Mouse (Mus musculus) ovary, postnatal 36 days (tissue): Measurements from ENCODE around the gene Hsf4.

ENCODE experiments used
- DNase-seq: peaks from one replicate; pipeline ENCODE4 v3.0.0; 2022; ENCODE audit warnings: low spot score, mixed read lengths

Gene Hsf4

DNA sequence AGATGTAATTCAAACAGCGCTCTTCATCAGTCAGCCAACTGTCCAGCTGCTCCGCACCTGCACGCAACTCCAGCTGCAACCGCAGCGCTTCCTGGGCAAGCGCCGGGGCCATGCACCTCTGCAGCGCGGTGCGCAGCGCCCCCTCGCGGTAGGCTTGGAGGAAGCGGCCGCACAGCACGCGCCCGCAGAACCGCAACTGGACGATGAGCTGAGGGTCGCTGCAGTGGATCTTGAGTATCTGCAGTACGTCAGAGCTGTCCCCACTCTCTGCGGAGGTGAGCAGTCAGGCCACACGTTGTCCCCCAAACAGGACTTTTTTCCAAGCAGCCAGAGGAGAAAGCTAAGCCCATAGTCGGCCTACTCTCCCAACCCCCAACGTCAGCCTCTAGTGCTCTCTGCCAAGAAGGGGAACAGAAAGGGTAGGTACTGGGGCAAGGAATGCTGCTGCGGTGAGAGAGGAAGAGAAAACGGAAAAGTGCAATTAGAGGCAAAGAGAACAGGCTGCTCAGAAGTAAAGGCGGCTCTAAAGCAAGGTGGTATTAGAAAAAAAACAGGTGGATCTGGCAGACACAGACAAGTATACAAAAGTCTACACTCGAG, 9.8 kb upstream of the Hsf4 start:
- DNase-seq = peak; percentile 78

DNA sequence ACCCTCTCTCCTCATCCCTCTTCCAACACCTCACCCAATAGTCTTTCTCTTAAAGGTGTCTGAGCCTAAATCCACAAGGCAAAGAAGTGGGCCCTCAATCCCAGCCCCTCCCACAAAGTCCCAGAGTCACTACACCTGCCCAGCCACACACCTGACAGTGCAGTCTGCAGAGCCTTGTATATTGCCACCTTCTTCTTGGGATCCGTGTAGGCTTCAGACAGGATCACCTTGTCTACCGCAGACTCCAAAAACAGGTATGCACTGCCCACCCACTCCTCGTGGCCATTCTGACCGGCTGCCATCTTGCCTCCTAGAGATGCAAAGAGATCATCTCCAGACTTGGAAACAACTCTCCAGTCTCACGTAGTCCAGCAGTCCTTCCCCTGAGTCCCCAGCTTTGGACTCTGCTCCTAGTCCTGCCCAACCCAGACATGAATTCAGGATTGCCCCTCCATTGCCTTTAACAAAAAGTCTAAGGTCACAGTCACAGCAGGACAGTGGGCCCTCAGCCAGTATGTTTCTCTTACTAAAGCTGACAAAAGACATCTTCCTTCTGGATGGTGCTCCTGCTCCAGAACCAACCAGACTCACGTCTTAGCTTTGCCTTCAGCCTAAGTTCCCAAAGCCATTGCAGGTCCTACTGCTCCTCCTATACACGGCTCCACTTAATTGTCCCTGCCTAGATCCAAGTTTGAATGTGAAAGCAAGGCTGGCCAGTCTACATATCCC, 9.1 kb upstream of the Hsf4 start:
- no peak for DNase-seq

DNA sequence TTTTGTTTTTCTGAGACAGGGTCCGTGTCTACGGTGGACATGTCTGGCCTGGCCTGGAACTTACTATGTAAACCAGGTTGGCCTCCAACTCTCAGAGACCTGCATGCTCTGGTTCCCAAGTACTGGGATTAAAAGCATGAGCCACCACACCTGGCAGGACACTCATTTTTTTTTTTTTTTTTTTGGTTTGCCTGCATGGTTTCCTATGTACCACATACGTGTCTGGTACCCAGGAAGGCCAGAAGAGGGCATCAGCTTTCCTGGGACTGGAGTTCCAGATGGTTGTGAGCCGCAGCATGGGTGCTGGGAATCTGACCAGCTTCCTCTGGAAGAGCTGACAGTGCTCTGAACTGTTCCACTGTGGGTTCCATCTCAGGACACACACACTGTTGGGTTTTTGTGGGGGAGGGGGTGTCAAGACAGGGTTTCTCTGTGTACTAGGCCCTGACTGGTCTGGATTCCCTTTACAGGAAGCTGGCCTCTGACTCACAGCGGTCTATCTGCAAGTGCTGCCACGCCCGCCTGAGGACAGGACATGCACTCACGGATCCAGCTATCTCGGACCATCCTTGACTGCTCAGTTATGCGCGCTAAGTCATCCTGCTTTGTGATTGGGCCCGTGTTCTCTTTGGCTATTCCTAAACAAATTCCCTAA, 8.1 kb upstream of the Hsf4 start:
- DNase-seq = no peak

DNA sequence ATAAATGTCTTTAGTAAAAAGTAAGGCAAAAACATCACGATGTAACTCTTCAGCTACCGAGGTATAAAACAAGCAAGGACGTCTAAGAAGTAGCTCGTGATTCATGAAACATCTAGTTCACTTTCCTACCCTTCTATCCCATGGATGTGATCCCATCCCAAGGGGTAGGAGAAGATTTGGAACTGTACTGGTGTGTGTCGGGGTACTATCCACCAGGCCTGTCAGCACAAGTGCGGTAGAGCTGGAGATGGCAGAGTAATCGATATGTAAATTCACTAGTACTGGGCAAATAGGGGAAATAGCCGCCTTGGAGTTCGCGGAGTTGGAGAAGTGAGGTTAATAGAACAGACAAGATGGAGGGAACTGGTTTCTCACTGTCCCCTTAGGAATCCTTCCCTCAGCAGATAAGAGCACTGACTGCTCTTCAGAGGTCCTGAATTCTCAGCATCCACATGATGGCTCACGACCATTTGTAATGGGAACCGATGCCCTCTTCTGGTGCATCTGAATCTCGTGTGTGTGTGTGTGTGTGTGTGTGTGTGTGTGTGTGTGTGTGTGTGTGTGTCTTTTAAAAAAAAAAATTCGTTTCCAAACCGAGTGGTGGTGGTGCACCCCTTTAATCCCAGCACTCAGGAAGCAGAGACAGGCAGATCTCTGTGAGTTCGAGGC, 6.2 kb upstream of the Hsf4 start:
- no peak for DNase-seq

DNA sequence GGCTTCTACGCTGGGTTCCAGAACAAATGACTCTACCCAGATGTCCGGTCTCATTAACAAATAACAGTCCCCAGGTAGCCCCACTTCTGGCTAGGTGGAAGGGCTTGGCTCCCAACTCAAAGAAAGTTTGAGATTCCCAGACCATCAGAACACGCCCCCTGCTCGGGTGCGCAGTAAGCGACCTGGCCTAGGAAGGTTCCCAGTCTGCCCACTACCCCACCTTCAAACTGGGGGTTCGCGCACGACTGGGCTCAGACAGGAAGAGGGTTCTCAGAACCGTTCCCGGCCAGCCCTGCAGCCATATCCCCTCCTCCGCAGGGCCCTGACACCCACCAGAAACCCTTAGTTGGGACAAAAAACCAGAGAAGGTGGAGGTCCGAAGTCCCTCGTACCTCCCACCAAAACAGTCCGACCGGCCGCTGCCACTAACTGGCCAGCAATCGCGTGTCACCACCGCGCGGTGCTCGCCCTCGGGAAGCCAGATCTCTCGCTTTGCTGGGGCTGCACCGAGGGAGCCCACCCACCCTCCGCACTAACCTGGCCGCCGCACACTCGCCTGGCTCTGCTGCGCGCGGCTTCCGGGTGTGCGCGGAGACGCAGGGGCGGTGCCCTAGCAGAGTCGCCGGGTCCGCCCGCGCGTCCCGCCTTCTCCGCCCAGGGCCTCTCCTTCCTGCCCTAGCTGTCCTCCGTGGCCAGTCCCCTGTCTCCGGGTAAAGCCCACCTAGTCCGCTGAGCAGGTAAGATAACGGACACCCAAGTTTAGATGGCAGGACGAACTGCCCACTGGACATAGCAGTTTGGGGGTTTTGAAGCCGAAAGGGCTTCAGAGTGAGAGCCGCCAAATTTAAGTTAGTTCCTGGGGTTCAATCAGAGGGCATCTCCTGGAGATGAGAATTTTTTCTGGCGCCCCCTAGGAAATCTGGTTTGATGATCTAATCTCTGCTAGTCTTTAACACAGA, 5.3 kb upstream of the Hsf4 start, which contains the start of the genes Tradd and Fbxl8:
Gene Tradd, minus strand, starts transcription at position 586 of the 959 bp plus-strand sequence.
Gene Fbxl8, plus strand, starts transcription at position 625 of the 959 bp plus-strand sequence.
- peak; percentile 80 for DNase-seq

DNA sequence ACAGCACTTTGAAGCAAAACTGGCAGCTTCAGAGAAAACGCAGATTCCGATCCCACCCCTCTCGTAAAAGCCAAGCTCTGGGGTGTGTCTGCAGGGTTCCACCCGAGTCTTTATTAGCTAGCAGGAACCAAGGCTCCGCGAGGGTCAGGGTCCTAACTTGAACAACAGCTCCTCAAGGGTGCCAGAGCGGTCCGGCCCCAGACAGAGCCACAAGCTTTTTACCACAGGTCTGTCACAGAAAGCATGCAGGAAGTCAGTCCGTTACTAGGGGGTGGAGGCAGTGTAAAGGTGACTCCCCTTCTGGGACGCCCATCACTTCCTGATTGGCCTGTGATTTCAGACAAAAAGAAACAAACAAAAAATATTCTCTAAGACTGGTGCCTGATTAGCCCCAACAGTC, 4.5 kb upstream of the Hsf4 start:
- DNase-seq = no peak

DNA sequence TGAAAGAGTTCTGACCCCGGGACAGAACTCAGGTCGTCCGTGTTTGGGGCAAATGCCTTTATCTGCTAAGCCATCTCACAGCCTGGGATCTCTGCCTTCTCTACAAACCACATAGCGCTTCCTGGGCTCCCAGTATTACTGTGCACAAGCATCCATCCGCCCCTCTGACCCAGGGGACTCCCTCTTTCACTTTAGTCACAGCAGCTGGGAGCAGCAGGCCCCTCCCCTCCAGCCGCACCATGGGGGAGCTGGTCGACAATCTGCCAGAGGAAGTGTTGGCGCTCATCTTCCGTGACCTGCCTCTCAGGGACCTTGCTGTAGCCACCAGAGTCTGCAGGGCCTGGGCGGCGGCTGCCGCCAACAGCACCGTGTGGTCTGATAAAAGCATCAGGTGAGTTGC, 2.8 kb upstream of the Hsf4 start:
- DNase-seq = no peak

DNA sequence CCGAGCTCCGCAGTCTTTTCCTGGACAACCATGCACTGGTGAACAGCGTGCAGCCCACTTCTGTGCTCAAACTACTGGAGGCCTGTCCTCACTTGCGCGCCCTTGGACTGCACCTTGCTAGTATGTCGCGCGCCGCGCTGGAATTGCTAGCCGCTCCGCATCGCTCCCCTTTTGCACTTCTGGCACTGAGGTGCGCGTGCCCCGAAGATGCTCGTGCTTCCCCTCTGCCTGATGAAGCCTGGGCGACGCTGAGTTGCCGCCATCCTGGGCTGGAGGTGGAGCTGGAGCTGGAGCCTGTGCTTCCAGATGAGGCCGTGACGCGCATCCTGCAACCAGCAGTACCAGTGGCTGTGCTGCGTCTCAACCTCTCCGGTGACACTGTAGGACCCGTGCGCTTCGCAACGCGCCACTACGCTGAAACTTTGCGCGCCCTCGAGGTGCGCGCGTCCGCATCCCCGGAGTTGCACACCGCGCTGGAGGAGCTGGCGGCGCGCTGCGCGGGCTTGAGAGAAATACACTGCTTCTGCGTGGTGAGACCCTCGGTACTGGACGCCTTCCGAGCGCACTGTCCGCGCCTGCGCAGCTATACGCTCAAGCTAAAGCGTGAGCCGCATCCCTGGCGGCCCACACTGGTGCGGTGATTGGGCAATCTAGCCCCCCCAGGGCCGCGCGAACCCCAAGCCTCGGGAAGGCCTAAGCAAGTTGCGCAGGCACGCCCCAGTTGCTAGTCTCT, 1.1 kb upstream of the Hsf4 start:
- DNase-seq = no peak

DNA sequence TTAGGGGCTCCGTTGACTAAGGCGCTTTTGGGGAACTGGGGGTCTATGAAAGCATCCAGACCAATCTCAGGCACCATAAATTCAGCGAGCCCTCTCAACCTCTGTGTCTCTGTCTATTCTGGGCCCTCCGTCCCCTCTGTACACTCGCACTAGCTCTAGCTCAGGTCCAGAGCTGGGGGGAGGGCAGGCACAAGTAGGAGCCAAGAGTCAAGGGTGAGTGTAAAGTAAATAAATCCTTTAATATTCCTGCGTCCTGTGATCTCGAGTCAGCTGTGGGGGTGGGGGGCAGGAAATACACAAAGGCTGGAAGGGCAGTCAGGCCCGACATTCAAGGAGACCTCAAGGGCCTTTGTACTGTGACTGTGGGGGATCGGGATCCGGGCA, 534 bp upstream of the Hsf4 start:
- no peak for DNase-seq

DNA sequence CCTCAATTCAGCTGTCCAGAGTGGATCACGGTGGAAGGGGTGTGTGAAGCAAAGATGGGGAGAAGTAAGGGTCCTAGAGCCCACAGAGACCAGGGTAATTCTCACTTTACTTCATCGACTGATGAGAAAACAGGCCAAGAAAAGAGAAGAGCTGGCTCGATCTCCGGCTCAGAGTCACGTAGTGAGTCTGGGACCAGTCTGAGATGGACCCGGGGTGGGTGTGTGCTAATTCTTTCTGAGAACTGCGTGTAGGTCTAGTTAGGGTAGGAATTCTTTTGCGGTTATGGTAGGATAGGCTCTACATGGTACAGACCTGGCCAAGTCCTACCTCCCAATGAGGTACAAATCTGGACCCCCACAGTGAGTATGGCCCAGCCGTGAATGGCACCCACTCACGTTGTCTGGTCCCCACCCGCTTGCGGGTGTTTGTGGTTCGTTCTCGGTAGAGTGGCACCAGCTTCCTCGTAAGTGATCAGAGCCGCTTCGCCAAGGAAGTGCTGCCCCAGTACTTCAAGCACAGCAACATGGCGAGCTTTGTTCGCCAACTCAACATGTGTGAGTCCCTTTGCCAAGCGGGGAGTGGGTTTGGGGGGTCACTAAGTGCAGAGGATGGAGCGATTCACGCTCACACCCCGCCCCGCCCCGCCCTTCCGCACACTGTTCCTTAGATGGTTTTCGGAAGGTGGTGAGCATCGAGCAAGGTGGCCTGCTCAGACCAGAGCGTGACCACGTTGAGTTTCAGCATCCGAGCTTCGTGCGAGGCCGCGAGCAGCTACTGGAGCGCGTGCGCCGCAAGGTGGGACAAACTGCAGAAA, 707 bp downstream of the Hsf4 start:
- no peak for DNase-seq

DNA sequence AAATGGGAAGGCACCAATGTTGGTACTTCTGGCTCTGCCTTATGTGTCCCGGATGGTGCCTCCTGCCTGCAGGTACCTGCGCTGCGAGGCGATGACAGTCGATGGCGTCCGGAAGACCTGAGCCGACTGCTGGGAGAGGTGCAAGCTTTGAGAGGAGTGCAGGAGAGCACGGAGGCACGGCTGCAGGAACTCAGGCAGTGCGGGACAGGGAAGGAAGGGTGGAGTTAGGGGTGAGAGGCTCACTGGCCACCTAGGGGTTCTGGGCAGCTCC, 1.2 kb downstream of the Hsf4 start:
- no peak for DNase-seq

DNA sequence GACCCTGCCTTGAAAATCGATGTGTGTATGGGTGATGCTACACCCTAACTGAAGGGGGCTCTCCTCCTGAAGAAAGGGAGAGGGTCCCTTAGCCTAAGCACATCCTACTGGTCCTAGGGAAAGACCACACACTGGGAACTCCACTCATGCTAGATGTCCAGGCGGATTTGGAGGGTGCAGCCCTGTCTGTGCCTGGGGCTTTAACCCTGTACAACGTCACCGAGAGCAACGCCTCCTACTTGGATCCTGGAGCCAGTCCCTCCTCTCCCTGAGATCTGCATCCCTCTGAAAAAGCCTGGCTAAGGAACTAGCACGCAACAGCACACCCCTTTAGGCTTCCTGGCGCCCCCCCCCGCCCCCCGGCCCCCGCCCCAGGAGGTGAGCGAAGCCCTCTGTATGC, 5.8 kb downstream of the Hsf4 start:
- DNase-seq = no peak

DNA sequence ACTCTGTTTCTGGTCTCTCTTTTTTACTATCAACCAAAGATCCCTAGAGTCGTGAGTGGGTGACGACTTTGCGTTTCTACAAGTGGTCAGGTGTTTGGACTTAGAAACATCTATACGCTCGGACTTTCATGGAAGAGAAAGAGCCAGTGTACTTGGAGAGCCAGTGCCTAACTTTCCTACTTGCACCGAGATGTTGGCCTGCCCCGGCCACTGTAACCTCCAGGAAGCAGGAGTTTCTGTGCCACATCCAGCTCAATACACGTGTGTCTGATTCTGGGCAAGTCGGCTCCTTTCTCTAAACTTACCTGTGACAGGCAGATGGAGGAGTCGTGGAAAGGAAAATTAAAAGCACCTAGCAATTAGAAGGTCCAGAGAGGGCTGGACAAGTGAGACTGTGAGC, 6.2 kb downstream of the Hsf4 start, which contains the start of gene Nol3:
Gene Nol3, plus strand, starts transcription at position 301 of the 400 bp plus-strand sequence.
- DNase-seq = no peak

DNA sequence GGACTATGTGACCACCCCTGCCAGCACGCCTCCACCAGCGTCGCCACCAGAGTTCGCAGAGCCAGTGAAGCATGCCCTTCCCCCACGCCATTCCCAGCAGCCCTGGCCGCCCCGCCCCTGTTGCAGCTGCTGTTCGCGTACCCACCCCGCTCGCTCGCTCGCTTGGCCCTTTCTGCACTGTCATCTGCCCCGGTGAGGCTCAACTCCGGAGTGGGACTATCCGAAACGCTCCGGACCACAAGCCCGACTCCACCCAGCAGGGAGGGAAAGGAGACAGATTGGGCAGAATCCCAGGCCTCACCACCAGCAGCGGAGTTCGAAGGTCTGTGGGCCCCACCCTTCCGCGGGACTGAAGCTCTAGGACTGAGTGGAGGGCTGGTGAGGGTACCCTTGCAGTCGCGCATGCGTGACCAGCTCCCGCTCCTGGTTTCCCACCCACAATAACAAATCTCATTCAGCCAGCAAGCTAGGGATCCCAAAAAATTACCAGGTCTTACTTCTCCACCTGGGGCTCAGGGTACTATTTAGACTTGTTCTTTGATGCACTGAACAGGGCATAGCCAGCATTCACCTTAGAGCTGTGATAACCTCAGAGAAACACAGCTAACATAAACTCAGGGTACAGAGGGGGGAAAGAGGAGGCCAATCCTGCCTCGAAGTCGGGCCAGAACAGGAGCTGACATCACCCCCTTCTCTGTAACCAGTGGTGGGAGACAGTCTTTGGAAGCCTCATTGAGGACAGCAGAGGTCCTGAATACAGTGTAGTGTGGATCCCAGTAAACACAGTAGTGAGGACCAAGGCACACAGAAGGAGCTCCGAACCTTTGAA, 6.9 kb downstream of the Hsf4 start:
- DNase-seq = peak; percentile 52

DNA sequence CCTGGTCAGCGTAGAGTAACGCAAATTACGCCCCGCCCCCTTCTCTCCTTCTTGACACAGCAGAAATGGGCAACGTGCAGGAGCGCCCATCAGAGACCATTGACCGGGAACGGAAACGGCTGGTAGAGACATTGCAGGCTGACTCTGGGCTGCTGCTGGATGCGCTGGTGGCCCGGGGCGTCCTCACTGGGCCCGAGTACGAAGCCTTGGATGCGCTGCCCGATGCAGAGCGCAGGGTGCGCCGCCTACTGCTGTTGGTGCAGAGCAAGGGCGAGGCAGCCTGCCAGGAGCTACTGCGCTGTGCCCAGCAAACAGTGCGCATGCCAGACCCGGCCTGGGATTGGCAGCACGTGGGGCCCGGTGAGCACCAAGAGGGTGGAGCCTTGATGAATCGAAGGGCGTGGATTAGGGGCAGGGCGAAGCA, 9.3 kb downstream of the Hsf4 start:
- peak; percentile 84 for DNase-seq

DNA sequence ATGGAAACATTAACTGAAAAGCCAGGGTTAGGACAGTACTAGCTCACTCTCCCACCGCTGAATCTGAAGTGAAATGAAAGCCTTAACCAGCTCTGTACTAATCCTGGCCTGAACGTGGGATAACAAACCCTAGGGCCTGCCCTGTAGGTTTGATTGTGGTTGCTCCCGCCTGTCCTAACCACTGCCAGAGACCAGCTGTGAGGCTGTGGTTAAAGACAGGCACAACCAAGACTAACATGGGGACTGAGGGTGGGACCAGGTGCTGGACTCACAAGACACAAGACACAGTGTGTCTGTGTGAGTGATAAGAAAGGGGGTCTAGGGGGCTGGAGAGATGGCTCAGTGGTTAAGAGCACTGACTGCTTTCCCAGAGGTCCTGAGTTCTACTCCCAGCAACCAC, 11.0 kb downstream of the Hsf4 start:
- DNase-seq = no peak

DNA sequence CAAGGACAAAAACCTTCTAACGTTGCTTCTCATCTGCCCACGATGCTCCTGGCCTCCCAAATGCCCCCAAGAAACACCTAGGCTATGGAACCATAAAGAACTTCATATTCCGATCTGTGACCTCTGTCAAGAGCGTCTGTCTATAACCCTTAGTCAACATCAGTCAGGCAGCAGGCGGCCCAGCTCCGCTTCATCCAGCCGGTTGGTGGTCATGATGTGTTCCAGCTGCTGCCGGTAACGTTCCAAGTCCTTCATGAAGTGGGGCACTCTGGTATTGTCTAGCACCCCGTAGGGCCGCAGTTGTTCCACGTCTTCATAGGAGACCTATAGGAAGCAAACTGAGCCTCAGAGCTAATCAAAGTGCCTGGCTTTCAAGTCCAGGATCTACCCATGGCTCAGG, 12.2 kb downstream of the Hsf4 start:
- DNase-seq = no peak

DNA sequence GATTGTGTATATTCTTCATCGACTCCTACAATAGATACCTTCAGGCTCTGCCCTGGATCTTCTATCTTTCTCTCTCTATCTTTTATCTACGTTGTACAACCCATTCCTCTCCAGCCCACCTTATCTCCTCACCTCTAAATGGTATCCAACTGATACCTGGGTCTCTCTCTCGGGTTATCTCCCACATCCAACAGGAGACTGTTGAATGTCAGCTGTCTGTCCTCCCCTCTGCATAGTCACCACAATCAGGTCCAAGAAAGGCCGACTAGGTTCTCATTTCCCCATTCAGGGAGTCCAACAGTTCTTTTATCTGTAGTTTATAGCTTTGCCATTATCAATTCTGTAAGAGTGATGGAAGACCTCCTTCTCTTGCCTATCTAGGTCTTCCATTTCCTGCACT, 12.6 kb downstream of the Hsf4 start:
- no peak for DNase-seq

DNA sequence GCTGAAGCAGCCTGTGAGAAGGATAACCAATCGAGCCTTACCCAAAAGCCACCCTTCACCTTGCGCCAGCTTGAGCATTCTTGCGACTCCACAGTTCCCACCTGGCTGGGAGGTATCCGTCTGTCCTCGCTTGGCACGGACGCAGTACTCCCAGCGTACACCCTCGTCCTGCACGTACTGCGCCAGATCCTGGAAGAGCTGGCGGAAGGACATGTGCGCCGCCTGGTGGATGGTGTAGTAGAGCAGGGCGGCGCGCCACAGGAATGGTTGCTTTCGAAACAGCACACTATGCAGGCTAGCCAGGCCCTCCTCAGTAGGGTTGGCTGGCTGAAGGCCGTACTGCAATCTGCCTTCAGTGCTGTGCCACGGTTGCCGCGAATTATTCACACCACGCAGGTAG, 13.5 kb downstream of the Hsf4 start:
- peak; percentile 55 for DNase-seq
